In the genomic region with DNA sequence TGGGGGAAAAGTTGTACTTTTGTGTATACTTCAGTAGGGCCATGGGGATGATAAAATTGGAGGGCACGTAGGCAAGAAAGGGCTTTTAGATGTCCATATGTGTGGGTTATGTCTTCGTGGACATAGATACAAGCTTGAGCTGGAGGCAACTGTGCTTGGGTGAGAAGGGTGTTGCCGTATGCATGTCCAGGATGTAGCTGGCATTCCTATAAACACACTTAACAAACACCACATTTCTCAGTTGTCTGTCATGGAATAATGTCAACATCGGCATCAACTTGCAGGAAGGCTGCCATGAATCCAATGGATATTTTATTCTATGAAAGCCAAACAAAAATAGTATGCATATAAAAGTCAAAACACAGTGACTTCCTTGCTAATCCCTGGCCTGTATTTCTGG, we compare ENCODE assay signal across 15 mouse cellular contexts.
"Had no signal": no experiment of that assay in that cellular context is flagged by ENCODE, and none has a peak within 500 bp of the region (broad histone marks: within the 10 kb centered on the region; RNA-seq: fewer than 3 reads in every experiment).

No protein-coding gene starts in this region.

- H3K9me3 ChIP-seq: neural tube, embryonic 15.5 days; stomach, embryonic 15.5 days had no signal

- H3K27ac ChIP-seq: neural tube, embryonic 15.5 days; stomach, embryonic 15.5 days; stomach, postnatal 0 days had no signal

- H3K9ac ChIP-seq: neural tube, embryonic 15.5 days; stomach, embryonic 15.5 days had no signal

- H3K4me2 ChIP-seq: neural tube, embryonic 15.5 days; stomach, embryonic 15.5 days had no signal

- H3K4me1 ChIP-seq: neural tube, embryonic 15.5 days; stomach, embryonic 15.5 days had no signal

- H3K36me3 ChIP-seq: neural tube, embryonic 15.5 days; stomach, embryonic 15.5 days had no signal

- DNase-seq: retina, postnatal 1 day; right cerebral cortex, adult 18-20 months; right cerebral cortex, postnatal 14 days; right cerebral cortex, postnatal 25 days; right cerebral cortex, postnatal 4 days; spleen, adult 18-20 months; thymus, adult 18-20 months; thymus, adult 2 months; thymus, postnatal 14 days; thymus, postnatal 25 days; thymus, postnatal 36 days; thymus, postnatal 4 days had no signal

- H3K27me3 ChIP-seq: neural tube, embryonic 15.5 days; stomach, embryonic 15.5 days had no signal

- H3K4me3 ChIP-seq: neural tube, embryonic 15.5 days; stomach, embryonic 15.5 days had no signal
